Mouse (Mus musculus) E14TG2a.4 (cell line): ENCODE measurements around the gene 2310022A10Rik.

ENCODE experiments used
- CTCF ChIP-seq: conservative IDR thresholded peaks from 2 replicates; pipeline ENCODE4 v1.5.1; 2014; ENCODE audit warnings: low read length
- NANOG ChIP-seq: IDR thresholded peaks from 2 replicates; pipeline ENCODE4 v1.6.1; 2014; ENCODE audit warnings: borderline replicate concordance, low read length, mixed read lengths
- POU5F1 ChIP-seq: IDR thresholded peaks from 2 replicates; pipeline ENCODE4 v1.6.1; 2014; ENCODE audit warnings: low read length, borderline replicate concordance

- TF ChIP-seq CTCF (no peak), NANOG (no peak), POU5F1 (no peak)
These were observed 25.4 kb downstream of the 2310022A10Rik start for GRCm38 (mm10) chr7:27578465-27578864.
